Mouse (Mus musculus): ENCODE measurements around the gene Stab1. TPM values are rescaled to one million over a fixed set of nuclear protein-coding genes. Genes with fewer than 3 reads are reported as not detected.

The Stab1 gene
- polyA plus RNA-seq, 1 experiment from 2014 or later: 22.8 TPM

DNA sequence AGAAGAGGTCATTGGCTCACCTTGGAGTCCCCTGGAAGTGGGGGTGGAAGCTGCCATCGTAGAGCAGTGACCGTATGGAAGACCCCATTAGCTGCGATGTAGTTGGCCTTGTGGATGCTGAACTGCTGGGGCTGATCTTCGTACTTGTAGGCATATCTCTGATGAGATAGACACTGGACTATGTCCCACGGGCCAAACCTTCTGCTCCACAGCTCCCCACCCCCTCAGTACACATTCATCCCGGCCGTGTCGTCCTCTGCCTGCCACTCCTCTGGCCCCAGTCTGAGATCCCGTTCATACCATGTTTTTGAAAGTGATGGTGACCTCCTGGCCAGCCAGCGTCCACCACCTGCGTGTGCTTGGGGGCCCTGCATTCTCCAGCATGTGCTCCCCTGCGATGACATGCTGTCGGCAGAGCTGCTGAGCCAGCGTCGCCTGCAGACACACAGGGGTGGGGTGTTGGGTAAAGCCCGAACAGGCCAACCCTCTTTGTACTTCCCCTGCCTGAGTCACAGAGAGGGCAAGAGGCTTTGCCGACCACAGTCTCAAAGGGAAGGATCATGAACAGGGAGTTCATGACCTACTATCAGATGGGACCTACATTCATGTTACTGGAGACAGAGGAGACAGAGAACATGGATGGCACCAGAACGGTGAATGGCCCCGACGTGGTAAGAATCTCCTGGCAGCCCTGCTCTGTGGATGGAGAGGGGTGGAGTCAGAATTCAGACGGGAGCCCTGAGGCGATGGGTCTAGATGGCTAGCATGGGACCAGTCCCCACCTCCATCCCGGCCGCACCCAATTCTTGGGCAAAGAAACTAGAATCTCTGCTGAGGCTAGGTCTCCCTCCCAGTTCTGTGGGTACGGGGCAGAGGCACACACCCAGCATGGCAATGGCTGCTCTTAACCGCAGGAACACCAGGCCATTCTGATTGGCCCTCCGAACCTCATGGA lies 8.0 kb downstream of the Stab1 start:
- Histone ChIP-seq H3K27ac (no peak overlapping the region), H3K9me3 (no peaks in the 10 kb centered on the region), H3K4me3 (no peak overlapping the region), H3K4me2 (no peak overlapping the region), H3K36me3 (replicated peaks) (no peaks in the 10 kb centered on the region), H3K9ac (no peak overlapping the region), H3K27me3 (replicated peaks) (no peaks in the 10 kb centered on the region), H3K4me1 (no peaks in the 10 kb centered on the region)
- 79% methylated on average over 27 of the region's 27 CpGs for WGBS
- ATAC-seq (replicated peaks): no peak

DNA sequence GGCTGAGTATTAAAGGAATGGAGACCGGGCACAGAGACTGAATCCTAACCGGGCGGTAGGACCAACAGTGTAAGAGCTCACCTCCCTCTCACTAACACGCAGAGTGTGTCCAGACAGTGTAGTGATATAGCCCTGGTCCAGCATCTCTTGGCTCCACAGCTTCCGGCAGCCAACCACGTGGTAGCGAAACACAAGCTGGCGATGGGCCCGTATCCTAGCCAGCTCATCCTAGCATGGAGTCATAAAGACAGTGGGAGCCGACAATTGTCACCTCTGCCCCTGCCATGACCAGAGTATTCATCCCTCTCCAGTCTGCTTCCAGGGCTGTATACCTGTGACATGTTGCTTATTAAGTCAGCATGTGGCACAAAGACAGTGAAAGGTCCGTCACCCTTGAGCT lies 22.7 kb downstream of the Stab1 start:
- H3K4me3 ChIP-seq: no peak overlapping the region
- H3K36me3 ChIP-seq (replicated peaks): no peaks in the 10 kb centered on the region
- no peak overlapping the region for H3K9ac ChIP-seq
- H3K27me3 ChIP-seq (replicated peaks): no peaks in the 10 kb centered on the region
- no peaks in the 10 kb centered on the region for H3K4me1 ChIP-seq
- ATAC-seq (replicated peaks): no peak
- no peaks in the 10 kb centered on the region for H3K9me3 ChIP-seq
- H3K27ac ChIP-seq: no peak overlapping the region
- WGBS: 92% methylated on average over 11 of the region's 11 CpGs
- no peak overlapping the region for H3K4me2 ChIP-seq

DNA sequence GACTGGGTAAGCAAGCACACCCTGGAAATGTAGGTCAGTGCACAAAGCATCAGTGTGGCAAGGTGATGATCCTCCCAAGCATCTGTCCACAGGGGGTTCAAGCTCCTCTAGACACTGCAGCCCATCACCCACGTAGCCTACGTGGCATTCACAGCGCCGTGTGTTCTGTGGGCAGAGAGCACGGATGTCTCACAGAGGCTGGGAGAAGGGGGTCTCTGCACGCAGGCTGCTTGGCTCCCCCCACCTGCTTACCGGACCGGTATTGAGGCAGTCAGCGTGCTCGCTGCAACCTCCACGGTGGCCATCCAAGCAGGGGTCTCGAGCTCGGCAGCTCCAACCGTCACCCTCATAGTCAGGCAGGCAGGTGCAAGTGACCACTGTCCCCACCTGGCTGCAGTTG lies 27.4 kb downstream of the Stab1 start:
- 92% methylated on average over 14 of the region's 14 CpGs for WGBS
- Histone ChIP-seq H3K4me1 (no peaks in the 10 kb centered on the region), H3K36me3 (replicated peaks) (peaks cover 8% of the 10 kb centered on the region; the same call in 1 of the 2 replicates), H3K27ac (no peak overlapping the region), H3K9me3 (no peaks in the 10 kb centered on the region), H3K4me3 (no peak overlapping the region), H3K27me3 (replicated peaks) (no peaks in the 10 kb centered on the region), H3K9ac (no peak overlapping the region), H3K4me2 (no peak overlapping the region)
- no peak for ATAC-seq (replicated peaks)

DNA sequence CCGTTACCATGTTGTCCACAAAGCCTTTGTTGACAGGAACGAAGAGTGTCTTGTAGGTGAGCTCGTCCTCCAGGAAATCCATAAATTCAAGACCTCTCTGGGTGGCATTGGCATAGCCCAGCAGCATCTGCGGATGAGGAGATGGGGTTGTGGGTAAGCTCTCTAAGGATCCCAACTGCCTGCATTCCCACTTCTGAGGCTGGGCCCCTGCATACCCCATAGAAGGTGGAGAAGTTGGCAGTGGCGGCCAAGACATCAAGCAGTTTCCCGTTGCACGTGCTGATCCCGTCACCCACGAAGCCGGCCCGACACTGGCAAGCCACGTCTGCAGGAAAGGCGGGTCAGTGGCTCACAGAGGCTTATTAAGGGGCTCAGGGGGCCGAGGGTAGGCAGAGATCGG lies 28.3 kb downstream of the Stab1 start:
- 90% methylated on average over 15 of the region's 15 CpGs for WGBS
- H3K4me3 ChIP-seq: no peak overlapping the region
- no peak overlapping the region for H3K27ac ChIP-seq
- H3K9ac ChIP-seq: no peak overlapping the region
- H3K36me3 ChIP-seq (replicated peaks): peaks cover 8% of the 10 kb centered on the region; the same call in 1 of the 2 replicates
- H3K9me3 ChIP-seq: no peaks in the 10 kb centered on the region
- no peaks in the 10 kb centered on the region for H3K27me3 ChIP-seq (replicated peaks)
- no peaks in the 10 kb centered on the region for H3K4me1 ChIP-seq
- H3K4me2 ChIP-seq: no peak overlapping the region
- no peak for ATAC-seq (replicated peaks)

DNA sequence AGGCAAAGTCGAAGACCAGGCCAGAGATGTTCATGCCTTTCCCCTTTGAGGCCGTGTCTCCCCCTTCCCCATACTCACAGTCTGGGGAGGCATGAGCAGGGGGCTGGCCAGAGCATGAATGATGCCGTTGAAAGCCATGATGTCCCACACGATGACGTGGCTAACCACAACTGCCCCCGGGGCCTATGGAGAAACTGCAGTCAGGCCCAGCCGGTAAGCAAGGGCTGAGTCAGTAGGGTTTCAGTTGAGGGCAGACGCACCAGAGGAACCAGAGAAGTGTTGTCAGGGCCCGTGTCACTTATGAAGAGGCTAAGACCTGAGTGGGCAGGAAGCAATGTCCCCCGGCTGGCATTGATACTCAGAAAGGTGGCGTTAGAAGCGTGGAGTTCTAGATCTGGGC lies 28.8 kb downstream of the Stab1 start:
- Histone ChIP-seq H3K27ac (no peak overlapping the region), H3K4me2 (no peak overlapping the region), H3K4me1 (no peaks in the 10 kb centered on the region), H3K27me3 (replicated peaks) (no peaks in the 10 kb centered on the region), H3K9me3 (no peaks in the 10 kb centered on the region), H3K9ac (no peak overlapping the region), H3K4me3 (no peak overlapping the region), H3K36me3 (replicated peaks) (peaks cover 8% of the 10 kb centered on the region; the same call in 1 of the 2 replicates)
- WGBS: 93% methylated on average over 12 of the region's 12 CpGs
- no peak for ATAC-seq (replicated peaks)

DNA sequence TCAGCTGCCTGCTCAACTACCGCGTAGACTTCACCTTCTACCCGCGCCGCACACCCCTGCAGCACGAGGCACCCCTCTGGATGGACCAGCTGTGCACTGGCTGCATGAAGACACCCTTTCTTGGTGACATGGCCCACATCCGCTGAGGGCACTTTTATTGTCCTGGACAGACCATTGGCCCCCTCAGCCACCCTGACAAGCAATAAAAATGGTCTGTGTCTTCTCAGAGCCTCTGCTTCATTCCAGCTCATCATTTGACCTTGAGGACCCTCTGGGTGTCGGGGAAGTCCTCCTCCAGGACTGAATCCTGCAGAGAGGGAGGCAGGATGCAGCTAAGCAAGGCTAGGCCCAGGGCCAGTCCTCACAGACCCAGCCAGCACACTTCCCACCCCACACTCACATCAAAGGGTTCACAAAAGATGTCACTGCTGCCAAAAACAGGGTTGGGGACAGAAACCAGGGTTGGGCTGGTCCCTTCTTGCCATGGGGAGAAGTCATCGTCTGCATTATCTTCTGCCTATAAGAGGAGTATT lies 29.5 kb downstream of the Stab1 start:
- H3K27me3 ChIP-seq (replicated peaks): no peaks in the 10 kb centered on the region
- ATAC-seq (replicated peaks): no peak
- H3K36me3 ChIP-seq (replicated peaks): peaks cover 8% of the 10 kb centered on the region; the same call in 1 of the 2 replicates
- no peak overlapping the region for H3K9ac ChIP-seq
- H3K4me1 ChIP-seq: peaks cover 6% of the 10 kb centered on the region; the same call in 1 of the 2 replicates
- H3K4me3 ChIP-seq: no peak overlapping the region
- WGBS: 91% methylated on average over 9 of the region's 9 CpGs
- no peak overlapping the region for H3K27ac ChIP-seq
- no peaks in the 10 kb centered on the region for H3K9me3 ChIP-seq
- no peak overlapping the region for H3K4me2 ChIP-seq

DNA sequence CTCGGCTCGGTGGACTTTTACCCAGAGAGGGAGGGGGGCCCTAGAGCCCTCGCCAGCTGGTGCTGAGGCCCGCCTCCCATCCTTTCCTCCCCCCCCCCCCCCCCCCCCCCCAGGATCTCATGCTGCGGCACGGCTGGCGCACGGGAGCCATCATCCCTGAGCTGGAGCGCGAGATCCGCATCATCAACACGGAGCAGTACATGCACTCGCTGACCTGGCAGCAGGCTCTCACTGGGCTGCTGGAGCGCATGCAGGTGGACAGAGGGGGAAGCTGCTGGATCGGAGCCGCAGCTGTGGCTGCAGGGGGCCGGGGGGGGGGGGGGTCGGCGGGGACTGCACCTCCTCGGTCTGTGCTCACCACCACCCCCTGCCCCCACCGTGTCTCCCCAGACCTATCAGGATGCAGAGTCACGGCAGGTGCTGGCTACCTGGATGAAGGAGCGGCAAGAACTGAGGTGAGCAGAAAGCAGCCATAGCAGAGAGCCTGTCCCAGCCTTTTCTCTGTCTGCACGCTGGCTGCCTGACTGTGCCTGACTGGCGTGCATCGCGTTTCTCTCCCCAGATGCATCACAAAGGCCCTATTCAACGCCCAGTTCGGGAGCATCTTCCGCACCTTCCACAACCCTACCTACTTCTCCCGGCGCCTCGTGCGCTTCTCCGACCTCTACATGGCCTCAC lies 30.1 kb downstream of the Stab1 start:
- Histone ChIP-seq H3K4me2 (no peak overlapping the region), H3K27ac (no peak overlapping the region), H3K9ac (no peak overlapping the region), H3K4me3 (no peak overlapping the region), H3K9me3 (no peaks in the 10 kb centered on the region), H3K4me1 (peaks cover 12% of the 10 kb centered on the region), H3K27me3 (replicated peaks) (no peaks in the 10 kb centered on the region), H3K36me3 (replicated peaks) (peaks cover 8% of the 10 kb centered on the region; the same call in 1 of the 2 replicates)
- 87% methylated on average over 30 of the region's 35 CpGs for WGBS
- no peak for ATAC-seq (replicated peaks)

DNA sequence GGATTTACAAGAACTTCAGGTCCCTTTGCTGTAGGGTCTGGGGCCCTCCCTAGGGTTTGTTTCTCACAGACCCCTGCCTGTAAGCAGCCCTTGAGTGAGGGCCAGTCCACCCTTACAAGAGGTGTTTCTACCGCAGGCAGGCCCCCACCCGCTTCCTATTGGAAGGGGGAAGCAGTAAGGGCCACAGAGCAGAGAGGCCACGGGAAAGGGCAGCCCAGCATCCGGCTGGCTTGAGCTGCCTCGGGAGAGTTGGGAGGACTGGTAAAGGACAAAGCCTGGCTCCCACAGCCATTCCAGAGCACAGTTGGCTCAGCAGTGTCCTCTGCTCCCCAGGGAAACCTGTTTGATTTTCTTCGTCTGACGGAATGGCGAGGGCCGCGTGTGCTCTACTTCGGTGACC lies 30.6 kb downstream of the Stab1 start:
- ATAC-seq (replicated peaks): no peak
- Histone ChIP-seq H3K9me3 (no peaks in the 10 kb centered on the region), H3K4me1 (peaks cover 18% of the 10 kb centered on the region), H3K27me3 (replicated peaks) (no peaks in the 10 kb centered on the region), H3K4me3 (no peak overlapping the region), H3K27ac (no peak overlapping the region), H3K9ac (no peak overlapping the region), H3K4me2 (no peak overlapping the region), H3K36me3 (replicated peaks) (peaks cover 8% of the 10 kb centered on the region; the same call in 1 of the 2 replicates)
- 79% methylated on average over 11 of the region's 11 CpGs for WGBS

DNA sequence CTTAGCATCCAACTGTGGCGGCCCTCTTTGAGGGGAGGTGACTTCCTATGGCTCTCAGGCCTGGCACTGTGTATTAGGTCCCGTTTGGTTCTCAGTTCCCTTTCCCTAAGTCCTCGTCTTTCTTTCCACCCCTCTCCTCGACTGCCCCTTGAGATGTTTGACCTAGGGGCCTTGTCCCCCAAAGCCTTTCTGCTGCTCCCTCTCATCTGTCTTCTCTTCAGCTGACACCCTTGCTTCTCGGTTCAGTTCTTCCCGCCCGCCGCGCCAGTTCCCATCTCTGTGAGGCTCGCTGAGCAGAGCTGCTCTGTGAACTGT lies 31.2 kb downstream of the Stab1 start:
- no peak overlapping the region for H3K9ac ChIP-seq
- no peaks in the 10 kb centered on the region for H3K27me3 ChIP-seq (replicated peaks)
- no peaks in the 10 kb centered on the region for H3K9me3 ChIP-seq
- 88% methylated on average over 10 of the region's 10 CpGs for WGBS
- peaks cover 23% of the 10 kb centered on the region for H3K4me1 ChIP-seq
- H3K36me3 ChIP-seq (replicated peaks): peaks cover 8% of the 10 kb centered on the region; the same call in 1 of the 2 replicates
- H3K4me2 ChIP-seq: no peak overlapping the region
- no peak overlapping the region for H3K4me3 ChIP-seq
- H3K27ac ChIP-seq: no peak overlapping the region
- no peak for ATAC-seq (replicated peaks)

DNA sequence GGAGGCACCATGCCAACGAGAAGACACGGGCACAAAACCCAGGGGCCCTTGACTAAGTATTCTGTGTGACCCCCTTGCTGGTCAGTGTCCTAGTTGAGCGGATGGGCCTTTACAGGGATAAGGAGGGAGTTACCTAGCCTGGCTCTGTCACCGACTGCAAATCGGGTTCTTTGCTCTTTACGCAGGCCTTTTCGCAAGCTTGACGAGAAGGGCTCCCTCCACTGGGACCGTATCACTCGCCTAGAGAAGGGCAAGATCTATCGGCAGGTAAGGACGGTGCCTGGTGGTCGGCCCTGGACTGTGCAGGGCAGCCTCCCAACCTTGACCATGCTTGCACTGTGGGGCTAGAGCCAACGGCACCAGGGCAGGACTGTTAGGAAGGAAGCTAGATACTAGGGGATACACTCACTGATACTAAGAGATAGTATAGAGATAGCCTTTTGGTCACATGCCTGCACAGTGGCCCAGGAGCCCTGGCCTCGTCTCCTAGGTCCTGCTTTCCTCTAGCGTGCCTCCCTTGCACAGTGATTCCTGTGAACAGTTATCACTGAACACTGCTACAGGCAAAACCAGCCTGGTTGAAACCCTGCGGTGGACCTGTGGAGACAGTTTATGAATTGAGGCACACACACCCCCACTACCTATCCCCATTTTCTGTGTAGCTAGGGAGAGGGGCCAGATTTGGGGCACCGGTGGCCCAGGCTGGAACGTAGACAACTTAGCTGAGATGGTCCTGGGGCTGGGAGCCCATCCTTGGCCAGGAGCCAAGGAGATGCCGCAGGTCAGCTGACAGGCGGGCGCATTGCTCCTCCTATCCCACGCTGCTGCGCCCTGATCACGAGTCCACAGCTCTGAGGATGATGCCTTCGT lies 31.8 kb downstream of the Stab1 start:
- no peak overlapping the region for H3K4me2 ChIP-seq
- H3K4me1 ChIP-seq: peaks cover 29% of the 10 kb centered on the region
- H3K27ac ChIP-seq: no peak overlapping the region
- no peak overlapping the region for H3K9ac ChIP-seq
- WGBS: 91% methylated on average over 26 of the region's 26 CpGs
- H3K4me3 ChIP-seq: no peak overlapping the region
- ATAC-seq (replicated peaks): no peak
- no peaks in the 10 kb centered on the region for H3K27me3 ChIP-seq (replicated peaks)
- peaks cover 8% of the 10 kb centered on the region; the same call in 1 of the 2 replicates for H3K36me3 ChIP-seq (replicated peaks)
- H3K9me3 ChIP-seq: no peaks in the 10 kb centered on the region

DNA sequence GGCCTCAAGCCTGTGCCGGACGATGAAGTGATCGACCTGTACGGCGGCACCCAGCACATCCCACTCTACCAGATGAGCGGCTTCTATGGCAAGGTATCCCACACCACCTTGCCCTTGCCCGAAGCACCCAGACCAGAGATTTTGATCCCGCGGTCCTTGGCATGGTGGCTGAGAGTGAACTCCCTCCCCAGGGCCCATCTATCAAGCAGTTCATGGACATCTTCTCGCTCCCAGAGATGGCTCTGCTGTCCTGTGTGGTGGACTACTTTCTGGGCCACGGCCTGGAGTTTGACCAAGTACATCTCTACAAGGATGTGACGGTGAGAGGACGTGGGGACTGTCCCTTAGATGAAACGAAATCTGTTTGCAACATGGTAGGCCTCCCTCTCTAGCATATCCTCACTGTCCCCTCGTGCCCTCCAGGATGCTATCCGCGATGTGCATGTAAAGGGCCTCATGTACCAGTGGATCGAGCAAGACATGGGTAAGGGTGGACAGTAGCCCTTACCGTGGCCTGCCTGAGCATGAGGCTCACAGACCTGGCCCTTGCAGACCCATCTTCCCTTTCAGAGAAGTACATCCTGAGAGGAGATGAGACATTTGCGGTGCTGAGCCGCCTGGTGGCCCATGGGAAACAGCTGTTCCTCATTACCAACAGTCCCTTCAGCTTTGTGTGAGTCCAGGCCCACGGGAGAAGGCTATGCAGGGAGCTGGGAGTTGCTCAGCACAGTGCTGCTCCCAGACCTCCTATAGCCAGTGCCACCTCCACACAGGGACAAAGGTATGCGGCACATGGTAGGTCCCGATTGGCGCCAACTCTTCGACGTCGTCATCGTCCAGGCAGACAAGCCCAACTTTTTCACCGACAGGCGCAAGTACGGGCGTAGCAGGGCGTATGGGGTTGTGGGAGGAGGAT lies 32.7 kb downstream of the Stab1 start:
- no peaks in the 10 kb centered on the region for H3K27me3 ChIP-seq (replicated peaks)
- peaks cover 31% of the 10 kb centered on the region for H3K4me1 ChIP-seq
- peaks cover 8% of the 10 kb centered on the region; the same call in 1 of the 2 replicates for H3K36me3 ChIP-seq (replicated peaks)
- H3K4me3 ChIP-seq: no peak overlapping the region
- WGBS: 96% methylated on average over 34 of the region's 34 CpGs
- ATAC-seq (replicated peaks): no peak
- H3K27ac ChIP-seq: no peak overlapping the region
- H3K9me3 ChIP-seq: no peaks in the 10 kb centered on the region
- H3K9ac ChIP-seq: no peak overlapping the region
- H3K4me2 ChIP-seq: no peak overlapping the region
